Mouse (Mus musculus) layer of hippocampus, adult 11-12 months (tissue): ENCODE measurements around the gene Ypel3.
A peak's percentile ranks its signal among the peaks of the same experiment; 100 is the strongest.
"Not testable (repeated sequence)": the region's sequence is repeated elsewhere in the genome, so short reads cannot be mapped to it uniquely, and the experiment has no call there.

ENCODE experiments used
- DNase-seq: peaks from one replicate; pipeline ENCODE4 v3.0.0; 2022; ENCODE audit warnings: low spot score

Gene Ypel3

DNA sequence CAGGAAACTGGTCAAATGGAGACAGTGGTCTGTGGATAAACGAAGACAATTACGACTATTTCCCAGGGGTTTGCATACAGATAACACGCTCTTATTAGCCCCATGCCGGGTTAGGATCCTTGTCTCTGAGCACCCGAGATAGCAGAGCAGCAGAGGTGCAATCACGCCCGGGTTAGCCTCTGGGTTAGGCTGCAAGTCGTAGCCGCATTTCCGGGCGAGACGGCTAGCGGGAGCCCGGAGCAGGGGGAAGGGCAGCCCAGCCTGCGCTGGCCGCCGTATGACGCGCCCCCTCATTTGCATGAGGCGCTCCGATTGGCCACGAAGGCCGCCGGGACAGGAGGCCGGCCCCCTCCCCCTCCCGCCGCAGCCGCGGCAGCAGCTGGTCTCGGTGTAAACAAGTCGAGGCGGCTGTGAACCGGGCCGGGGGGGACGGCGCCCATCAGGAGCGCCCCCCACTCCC is at the start of gene Ypel3:
Gene Ypel3, plus strand, starts transcription at position 358 of the 460 bp plus-strand sequence.
- DNase-seq = peak; percentile 95

DNA sequence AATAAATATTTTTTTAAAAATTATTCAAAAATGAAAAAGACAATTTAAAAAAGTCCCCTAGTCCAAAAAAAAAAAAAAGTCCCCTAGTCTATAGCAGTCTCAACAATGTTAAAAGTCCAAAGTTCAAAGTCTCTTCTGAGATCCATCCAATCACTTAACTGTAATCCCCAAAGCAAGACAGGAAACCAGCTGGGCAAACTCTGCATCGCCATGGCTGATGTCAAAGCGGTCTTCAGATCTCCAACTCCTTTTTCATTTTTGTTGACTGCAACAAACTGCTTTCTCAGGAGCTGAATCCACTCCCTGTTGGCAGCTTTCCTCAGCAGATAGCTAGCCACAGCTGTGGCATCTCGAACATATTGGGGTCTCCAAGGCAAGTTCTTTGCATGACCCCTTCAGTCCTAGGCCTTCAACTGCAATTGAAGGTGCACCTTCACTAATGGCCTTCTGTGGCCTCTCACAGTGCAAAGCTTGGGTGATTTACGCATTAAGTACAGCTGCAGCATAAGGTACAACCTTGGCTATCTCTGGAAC is 46.4 kb upstream of the Ypel3 start:
- DNase-seq = not testable (repeated sequence)

DNA sequence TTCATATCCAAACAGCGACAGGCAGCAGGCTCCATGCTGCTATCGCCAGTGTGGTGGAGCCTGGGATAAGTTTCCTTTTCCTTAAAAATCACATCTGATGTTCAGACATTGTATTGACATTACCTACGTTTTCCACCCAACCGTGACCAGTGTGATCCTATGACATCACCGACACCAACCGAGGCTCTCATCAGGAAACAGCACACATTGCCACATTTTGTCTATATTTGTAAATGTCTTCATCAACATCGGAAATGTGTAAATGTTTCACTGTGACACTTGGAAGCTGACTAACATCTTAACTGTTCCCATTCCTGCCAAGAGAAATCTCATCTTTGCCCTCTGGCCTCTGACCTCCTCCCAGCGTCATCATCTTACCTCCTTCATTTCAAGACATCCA is 40.6 kb upstream of the Ypel3 start:
- DNase-seq = no peak

DNA sequence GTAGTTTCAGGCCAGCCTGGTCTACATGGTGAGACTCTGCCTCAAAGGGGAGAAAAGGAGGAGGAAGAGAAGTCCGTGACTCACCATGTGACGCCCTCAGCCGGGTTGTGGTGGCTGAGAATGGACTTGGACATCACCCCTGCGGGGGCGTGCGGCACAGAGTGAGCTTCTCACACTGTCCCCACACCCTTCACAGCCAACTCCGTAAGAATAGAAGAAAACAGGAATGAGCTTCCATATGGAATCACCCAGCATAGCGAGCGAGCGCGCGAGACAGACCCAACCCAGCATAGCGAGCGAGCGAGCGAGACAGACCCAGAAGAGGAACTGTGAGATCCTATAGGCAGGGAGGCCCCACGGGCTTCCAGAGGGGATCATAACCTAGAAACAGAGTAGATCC is 37.2 kb upstream of the Ypel3 start:
- no peak for DNase-seq

DNA sequence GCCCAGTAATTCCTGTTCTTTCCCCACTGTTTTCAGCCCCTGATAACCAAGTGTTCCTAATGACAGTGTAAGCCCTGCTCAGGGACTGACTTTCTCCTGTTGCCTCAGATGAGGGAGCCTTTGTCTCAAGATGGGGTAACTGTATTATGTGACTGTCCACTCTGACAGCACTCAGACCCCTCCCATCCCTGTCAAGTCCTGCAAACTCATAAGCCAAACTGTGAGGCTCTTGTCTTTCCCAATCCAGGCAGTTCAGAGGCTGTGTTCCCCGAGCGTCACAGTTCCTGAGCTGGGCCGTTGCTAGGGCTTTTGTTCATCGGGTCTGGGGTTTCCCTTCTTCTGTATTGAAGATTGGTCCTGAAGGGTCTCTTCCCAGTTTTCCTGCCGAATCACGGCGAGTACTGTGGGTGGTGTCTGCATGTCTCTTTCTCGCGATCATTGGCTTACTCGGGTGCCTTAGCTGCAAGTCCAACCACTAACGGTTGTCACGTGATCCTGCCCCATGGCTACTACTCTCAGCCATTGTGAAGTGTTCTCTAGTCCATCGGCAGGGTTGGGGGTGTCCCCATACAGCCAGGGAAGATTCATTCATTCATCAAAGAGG is 36.5 kb upstream of the Ypel3 start:
- DNase-seq = no peak

DNA sequence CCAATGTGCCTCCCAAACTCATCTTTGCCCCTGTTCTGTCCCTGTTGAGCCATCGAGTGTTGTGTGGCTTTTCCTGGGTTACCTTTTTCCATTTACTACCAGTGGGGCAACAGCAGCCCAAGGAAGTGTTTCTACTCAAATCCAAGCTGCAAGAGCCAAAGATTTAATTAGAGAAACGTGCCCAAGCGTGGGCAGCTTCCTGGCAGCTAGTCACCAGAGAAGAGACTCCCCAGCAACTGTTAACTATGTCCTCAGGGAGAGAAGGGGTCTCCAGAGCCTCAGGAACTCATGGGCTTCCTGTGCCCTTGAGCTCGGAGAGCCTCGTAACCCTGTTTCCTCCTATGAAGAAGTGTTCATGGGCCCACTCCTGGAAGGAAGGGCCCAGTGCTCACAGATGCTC is 35.8 kb upstream of the Ypel3 start:
- no peak for DNase-seq

DNA sequence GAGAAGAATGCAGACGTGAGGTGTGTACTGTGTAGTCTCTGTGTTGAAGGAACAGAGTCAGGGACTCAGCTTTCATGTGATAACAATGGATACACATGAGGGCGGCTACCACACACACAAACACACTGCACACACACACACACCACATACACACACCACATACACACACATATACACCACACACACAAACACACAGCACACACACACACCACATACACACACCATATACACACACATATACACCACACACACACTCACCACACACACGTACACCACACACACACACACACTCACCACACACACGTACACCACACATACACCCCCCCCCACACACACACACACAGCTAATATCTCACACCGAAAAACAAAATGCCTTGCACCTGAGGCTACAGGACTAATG is 35.3 kb upstream of the Ypel3 start:
- DNase-seq = no peak

DNA sequence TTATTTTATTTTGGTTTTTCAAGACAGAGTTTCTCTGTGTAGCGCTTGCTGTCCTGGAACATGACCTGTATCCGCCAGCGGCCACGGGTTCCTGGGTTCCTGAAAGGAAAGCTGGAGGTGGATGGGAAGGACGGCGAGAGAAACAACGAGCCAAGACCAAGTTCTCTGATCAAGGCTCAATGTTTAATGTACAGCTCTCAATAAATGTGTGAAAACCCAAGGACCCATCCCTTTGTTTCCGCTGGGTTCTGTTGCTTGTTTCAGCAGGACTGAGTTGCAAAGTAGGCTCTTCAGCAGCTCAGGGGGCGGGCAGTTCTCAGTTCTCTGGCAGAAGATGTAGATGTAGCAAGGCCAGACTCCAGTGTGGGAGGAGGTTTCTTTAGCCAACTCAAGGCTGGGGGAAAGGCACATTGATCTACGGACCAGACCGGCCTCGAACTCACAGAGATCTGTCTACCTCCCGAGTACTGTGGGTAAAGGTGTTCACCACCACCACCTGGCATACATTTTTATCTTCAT is 34.7 kb upstream of the Ypel3 start:
- no peak for DNase-seq

DNA sequence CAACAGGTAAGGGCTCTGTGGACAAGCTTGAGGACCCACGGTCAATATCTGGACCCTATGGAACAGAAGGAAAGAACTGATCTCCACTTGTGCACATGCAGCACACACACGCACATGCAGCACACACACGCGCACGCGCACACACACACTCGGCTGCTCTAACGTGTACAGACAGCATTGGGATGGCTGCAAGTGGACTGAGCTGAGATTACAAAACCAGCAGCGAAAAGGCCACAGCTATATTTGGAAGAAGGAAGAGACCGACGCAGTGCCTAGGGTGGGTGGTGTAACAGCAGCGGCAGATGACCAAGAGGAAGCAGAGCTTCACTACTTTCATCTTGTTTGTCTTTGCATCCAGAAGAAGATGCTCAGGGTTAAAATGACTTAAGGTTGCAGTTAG is 30.7 kb upstream of the Ypel3 start:
- DNase-seq = no peak

DNA sequence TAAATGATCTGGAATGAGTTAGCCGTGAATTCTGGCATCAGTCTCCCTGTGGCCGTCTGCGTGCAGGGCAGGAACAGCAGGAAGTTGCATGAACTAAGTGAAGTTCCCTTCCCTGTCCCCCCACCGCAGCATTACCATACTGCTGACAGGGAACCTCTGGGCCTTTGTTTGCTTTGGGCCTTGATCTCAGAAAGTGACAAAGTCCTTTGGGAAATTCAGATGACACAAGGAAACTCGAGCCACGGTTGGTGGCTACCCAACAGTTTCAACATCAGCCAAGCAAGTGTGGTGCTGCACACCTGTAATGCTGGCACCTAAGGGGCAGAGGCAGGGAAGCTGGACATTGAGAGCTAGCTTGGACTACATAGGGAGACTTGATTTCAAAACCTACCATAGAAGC is 30.0 kb upstream of the Ypel3 start:
- no peak for DNase-seq

DNA sequence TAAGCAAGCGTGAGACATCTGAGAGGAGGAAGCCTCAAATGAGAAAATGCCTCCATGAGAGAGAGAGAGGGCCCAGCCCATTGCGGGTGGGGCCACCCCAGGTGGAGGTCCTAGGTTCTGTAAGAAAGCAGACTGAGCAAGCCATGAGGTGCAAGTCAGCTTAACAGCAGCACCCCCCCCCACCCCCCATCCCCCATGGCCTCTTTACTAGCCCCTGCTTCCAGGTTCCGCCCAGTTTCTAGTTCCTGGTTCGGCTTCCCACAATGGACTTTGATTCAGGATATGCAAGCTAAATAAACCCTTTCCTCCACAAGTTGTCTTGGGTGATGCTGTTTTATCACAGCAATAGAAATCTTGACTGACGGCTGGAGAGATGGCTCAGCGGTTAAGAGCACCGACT is 27.9 kb upstream of the Ypel3 start:
- DNase-seq = no peak

DNA sequence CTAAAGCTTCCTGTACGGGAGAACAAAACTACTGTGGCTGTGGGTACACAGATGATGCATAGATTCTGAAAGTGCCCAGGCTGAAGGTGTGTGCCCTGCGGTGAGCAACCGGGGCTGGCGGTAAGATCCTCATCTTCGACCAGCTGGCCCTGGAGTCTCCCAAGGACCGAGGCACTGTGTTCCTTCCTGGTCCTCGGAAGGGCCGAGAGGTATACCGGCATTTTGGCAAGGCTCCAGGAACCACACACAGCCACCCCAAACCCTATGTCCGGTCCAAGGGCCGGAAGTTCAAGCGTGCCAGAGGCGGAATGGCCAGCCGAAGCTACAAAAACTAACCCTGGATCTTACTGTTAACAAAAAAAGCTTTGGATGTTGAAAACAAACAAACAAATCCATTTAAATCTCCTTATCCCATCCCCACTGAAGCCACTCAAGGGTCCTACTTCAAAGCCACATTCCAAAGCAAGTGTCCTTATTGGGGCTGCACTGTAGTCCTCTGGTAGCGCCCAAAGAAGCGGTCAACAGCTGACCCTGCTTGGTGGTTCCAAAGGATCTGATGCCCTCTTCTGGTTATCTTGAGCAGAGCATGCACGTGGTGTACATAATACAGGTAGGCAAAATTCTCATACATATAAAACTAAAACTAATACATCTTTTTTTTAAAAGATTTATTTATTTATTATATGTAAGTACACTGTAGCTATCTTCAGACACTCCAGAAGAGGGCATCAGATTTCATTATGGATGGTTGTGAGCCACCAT is 27.0 kb upstream of the Ypel3 start:
- DNase-seq = no peak

DNA sequence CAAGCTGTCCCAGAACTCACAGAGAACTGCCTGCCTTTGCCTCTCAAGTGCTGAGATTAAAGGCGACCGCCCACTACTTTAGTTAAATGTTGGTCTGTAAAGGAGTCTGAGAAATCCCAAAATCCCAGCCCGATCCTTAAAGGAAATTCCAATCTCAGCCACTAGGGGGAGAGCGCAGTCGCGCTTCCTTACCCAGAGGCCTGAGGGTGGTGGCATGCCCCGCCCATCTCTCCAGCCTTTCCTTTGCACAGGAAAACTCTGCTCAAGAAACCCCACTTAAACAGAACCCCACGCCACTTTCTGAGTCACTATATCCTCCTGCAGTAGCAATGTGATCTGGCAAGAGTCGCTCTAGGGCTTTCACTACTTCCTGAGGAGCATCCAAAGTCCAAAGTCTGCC is 21.9 kb upstream of the Ypel3 start:
- peak; percentile 82 for DNase-seq

DNA sequence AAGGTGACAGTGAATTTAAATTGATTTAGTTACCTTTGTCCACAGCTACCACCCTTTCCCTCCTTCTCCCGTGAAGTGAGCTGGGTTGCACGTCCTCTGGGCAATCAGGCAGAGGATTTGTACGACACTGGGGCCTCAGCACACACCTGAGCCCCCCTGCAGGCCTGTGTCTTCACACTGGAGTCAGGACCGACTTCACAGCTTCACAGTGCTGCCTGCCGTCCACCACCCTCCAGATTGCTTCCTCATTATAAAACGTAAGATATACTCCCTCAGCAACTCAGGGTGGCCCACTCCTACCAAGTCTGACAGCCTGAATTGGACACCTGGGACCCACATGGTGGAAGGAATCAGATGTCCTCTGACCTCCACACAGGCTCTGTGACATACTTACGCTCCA is 18.2 kb upstream of the Ypel3 start:
- no peak for DNase-seq

DNA sequence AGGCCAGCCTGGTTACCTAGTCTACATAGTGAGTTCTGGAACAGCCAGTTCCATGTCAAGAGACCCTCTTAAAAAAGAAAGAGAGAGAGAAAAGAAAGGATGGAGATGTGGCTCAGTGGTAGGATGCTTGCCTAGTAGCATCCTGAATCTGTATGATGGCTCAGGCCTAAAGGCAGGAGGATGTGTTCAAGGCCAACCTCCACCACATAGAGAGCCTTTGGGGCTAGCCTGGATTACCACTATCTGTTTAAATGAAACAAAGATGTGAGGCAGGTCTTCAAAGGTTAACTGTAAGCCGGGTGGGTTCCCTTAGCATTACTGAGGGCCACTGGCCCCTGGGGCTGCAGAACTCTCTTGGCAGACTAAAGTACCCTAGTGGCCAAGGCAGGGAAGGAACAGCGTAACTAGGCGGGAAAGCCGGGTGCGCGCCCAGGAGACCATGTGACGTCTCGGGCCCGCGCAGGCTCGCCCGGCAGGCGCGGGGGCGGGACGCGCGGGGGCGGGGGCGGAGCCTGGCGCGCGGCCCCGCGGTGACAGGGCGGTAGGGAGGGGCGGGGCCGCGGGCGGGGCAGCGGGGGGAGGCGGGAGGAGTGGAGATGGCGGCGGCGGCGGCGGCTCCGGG is 17.6 kb upstream of the Ypel3 start, which contains the start of gene Mapk3:
Gene Mapk3, plus strand, starts transcription at position 552 of the 622 bp plus-strand sequence.
- peak; percentile 93 for DNase-seq

DNA sequence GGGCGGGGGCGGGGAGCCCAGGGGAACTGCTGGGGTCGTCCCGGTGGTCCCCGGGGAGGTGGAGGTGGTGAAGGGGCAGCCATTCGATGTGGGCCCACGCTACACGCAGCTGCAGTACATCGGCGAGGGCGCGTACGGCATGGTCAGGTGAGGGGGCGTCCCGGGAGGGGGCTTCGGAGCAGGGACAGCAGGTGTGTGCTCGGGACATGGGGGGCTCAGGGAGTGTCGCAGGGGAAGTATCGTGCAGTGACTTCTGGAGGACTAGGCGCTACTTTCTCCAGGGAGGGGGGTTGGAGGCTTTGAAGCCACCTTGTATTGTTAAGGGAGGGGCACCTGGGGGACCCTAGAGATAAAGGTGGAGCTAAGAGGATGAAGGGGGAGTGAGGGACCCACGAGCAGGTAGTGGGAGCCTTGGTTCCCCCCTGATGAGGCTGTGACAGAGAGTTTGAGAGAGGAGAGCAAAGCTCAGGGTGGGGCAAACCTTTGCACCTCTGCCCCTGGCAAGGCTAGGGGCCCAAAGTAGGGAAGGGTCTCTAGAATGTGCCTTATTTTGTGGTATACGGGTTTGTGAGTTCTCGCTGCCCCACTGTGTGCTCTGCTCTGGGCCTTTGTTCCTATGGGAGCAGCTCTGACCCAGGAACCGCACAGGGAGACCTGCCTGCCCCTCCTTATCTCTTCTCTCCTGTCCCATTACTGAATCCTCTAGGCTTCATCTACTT is 16.9 kb upstream of the Ypel3 start:
- no peak for DNase-seq

DNA sequence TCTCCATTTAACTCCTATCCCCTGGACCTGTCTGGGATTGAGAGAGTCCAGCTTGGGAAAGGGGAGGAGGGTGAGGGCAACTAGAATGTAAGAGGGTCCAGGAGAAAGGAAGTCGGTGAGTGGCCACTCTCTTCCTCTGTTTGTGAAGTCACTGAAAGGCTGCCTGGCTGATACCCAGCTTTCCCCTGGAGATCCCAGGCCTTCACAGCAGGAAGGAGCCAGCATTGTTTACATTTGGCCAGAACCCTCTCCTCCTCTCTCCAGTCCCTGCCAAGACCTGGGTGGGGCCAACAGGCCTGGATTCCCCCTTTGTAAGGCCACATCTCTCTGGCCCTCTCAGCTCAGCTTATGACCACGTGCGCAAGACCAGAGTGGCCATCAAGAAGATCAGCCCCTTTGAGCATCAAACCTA is 16.4 kb upstream of the Ypel3 start:
- DNase-seq = no peak

DNA sequence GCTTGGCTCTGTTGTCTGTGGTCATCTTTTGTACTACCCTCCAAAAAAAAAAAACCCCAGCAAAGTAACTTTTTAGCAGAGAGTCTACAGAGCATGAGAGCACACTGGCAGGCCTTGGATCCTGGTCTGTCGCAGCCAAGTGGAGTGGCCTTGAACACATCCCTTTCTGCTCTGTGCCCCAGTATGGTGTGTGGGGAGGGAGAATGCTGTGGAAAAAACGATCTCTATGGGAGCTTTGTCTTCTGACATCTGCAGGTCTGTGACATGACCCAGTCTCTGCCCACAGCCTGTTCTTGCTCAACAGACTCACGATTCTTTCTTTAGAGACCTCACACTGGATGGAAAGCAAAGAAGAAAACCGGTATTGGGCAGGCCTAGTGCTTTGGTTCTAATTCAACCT is 15.8 kb upstream of the Ypel3 start:
- DNase-seq = no peak

DNA sequence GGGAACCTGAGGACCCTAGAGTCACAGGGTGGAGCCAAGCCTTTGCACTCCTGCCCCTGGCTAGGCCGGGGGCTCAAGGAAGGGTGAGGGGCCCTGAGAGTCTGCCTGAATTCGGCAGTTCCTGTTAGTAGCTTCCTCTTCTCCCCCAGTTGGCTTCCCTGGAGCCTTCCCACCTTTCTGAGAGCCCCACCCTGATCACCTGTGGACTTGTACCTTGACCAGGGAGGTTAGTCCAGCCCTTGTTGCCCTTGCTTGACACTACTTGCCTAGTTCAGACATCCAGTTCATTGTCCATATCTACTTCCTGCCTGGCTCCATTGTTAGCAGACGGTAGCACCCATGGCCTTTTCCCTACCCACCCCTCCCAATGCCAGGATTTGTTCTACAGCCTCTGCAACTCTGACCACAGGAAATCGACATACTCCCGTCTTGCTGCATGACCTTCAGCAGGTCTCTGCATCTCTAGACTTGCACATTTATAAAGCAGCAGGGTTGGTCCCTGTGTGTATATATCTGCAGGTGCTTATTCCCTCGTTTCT is 15.2 kb upstream of the Ypel3 start:
- no peak for DNase-seq

DNA sequence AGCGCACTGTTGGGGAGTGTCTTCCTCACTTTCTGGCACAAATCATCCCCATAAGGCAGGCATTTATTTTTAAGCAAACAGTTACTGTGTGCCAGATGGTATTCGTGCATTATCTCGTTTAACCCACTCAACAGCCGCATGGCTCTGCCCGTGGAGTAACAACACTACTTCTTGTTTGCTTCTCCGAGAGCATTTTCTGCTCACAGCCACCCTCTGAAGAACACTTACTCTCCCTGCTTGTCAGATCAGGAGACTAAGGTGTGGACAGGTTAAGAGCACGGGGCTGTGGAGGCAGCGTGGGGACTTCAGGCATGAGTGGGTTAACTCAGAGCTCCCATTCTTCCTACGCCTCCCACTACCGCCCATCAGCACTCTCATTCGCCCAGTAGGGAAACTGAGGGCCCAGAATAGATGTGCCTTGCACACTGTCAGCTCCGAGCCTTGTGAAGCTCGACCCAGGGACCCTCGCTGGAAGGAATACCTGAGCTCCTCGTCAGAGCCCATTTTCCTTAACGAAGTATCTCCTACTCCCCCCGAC is 14.2 kb upstream of the Ypel3 start:
- DNase-seq = peak; percentile 76

DNA sequence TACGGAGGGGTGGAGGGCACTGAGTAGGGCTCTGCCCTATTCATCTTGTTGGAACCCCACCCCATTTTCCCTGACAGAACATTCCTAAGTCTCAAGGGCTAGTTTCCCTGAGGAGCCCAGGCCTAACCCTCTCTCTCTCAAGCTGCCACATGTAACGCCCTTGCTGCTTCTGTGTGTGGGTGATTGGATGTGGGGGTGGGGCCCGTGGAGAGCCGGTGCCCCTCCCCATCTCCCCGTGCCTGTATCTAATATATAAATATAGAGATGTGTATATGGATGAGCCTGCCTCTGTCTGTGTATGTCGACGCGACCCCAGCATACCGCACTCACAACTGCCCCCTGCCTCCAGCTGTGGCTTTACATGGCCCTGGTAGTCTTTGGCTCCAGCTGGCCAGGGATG is 11.2 kb upstream of the Ypel3 start:
- DNase-seq = no peak

DNA sequence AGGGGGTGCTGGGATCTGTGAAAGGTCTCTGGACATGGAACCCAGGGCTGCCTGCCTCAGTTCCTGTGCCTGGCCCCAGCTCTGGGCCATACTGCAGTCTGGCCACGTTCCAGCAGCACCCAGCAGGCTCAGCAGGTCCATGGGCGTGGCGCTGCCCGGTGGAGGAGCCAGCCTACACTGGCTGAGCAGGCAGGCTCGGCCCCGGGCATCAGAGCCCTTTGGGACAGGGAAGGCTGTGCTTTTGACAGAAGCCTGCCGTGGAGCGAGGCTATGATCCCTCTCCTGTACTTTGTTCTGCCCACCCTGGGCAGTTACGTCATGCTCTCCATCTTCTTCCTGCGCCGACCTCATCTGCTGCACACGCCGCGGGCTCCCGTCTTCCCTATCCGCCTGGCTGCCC is 10.6 kb upstream of the Ypel3 start, which contains the start of gene Gdpd3:
Gene Gdpd3, plus strand, starts transcription at position 134 of the 400 bp plus-strand sequence.
- no peak for DNase-seq
